Mouse (Mus musculus) G1E (cell line): ENCODE results near the gene Gm49394.

Experiments used
- CTCF ChIP-seq: IDR thresholded peaks from 2 replicates; pipeline ENCODE4 v1.5.1; 2012; ENCODE audit warnings: low read depth, low read length, inconsistent platforms, mixed read lengths
- POLR2AphosphoS5 ChIP-seq: IDR thresholded peaks from 2 replicates; pipeline ENCODE4 v1.6.1; 2012; ENCODE audit warnings: low read depth, low read length, inconsistent platforms; ENCODE audit not compliant: insufficient replicate concordance

GRCm38 (mm10) chr7:142661046-142661445, 8.7 kb downstream of the Gm49394 start:
- TF ChIP-seq CTCF (no peak), POLR2AphosphoS5 (no peak)
